In the genomic region with DNA sequence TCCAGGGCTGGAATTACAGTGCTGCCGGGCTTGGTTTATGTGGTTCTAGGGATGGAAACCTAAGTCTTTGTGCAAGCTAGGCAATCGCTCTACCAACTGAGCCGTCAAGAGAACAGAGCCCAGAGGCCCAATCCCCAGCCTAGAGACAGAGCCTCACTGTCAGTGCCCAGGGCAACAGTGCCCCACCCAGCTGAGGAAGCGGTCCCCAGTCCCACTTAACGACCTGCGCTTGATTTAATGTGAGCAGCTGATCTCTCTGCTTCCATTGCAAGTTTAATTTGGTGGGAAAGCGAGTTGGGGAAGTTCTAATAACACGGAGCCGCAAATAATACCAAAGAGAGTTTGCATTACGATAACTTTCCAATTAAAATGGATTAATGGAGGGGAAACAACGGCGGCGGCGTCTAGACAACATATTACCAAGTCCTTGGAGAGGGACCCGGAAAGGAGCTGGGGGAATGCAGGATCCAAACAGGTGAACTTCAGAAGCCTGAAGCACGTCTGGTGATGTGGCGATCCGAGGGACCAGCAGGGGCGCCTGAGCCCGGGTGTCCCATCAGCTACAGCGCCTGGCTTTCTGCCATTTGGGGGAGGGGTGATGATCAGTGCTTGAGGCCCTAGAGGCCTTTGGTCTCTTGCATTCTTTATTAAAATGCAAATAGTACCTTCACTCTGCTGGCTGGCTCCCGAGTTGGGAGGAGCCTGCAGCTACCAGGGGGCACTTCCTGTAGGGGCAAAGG, we compare ENCODE assay signal across 9 mouse cellular contexts. TPM values are rescaled to one million over a fixed set of nuclear protein-coding genes. Genes with fewer than 3 reads are reported as not detected.
A peak's percentile ranks its signal among the peaks of the same experiment; 100 is the strongest.
DNase-seq lines count a peak whose midpoint lies in the region; ATAC-seq and TF ChIP-seq lines count a peak whose summit lies in the region.
"Had no signal": no experiment of that assay in that cellular context is flagged by ENCODE, and none has a peak within 500 bp of the region (broad histone marks: within the 10 kb centered on the region; RNA-seq: fewer than 3 reads in every experiment).

No protein-coding gene starts in this region.

- no peak overlapping the region for H3K4me3 ChIP-seq in midbrain, embryonic 10.5 days
- no peak overlapping the region for H3K4me3 ChIP-seq in midbrain, embryonic 16.5 days (ENCODE audit: low read depth, low read length)
- H3K4me3 ChIP-seq in forebrain, embryonic 11.5 days (ENCODE audit: low read depth, low read length): no peak overlapping the region
- H3K4me3 ChIP-seq in kidney, embryonic 14.5 days (ENCODE audit: low read length): no peak overlapping the region
- no peak overlapping the region for H3K4me3 ChIP-seq in neural tube, embryonic 13.5 days
- H3K4me3 ChIP-seq in gastrocnemius, adult 2 months: no peak overlapping the region
- H3K4me3 ChIP-seq: liver, embryonic 13.5 days had no signal

- intact Hi-C loops in gastrocnemius, adult 2 months (cut with DNase I): no loop called here

- no peaks in the 10 kb centered on the region for H3K9me3 ChIP-seq in midbrain, embryonic 10.5 days (replicated peaks)
- H3K9me3 ChIP-seq in midbrain, embryonic 16.5 days (replicated peaks; ENCODE audit: control insufficient read depth, low read length, poor library complexity, severe bottlenecking): no peaks in the 10 kb centered on the region
- H3K9me3 ChIP-seq in forebrain, embryonic 11.5 days (ENCODE audit: control insufficient read depth, low read length): no peaks in the 10 kb centered on the region
- H3K9me3 ChIP-seq in kidney, embryonic 14.5 days (ENCODE audit: control insufficient read depth, low read length): no peaks in the 10 kb centered on the region
- H3K9me3 ChIP-seq in neural tube, embryonic 13.5 days: no peaks in the 10 kb centered on the region
- H3K9me3 ChIP-seq: liver, embryonic 13.5 days had no signal

- H3K4me2 ChIP-seq in midbrain, embryonic 16.5 days (ENCODE audit: low read length): no peak overlapping the region
- H3K4me2 ChIP-seq in forebrain, embryonic 11.5 days (ENCODE audit: low read depth, low read length, severe bottlenecking): peak overlapping the region; percentile 18; the same call in 1 of the 2 replicates
- H3K4me2 ChIP-seq in kidney, embryonic 14.5 days (replicated peaks; ENCODE audit: low read depth, low read length): no peak overlapping the region; the same call in 1 of the 2 replicates
- H3K4me2 ChIP-seq in neural tube, embryonic 13.5 days: peak overlapping the region; percentile 13; the same call in 1 of the 2 replicates
- H3K4me2 ChIP-seq: liver, embryonic 13.5 days had no signal

- no peak overlapping the region for H3K9ac ChIP-seq in midbrain, embryonic 16.5 days (ENCODE audit: low read depth, low read length)
- H3K9ac ChIP-seq in forebrain, embryonic 11.5 days (ENCODE audit: low read length): peak overlapping the region; percentile 14; the same call in 1 of the 2 replicates
- H3K9ac ChIP-seq in kidney, embryonic 14.5 days (ENCODE audit: low read depth, low read length): no peak overlapping the region
- H3K9ac ChIP-seq in neural tube, embryonic 13.5 days: no peak overlapping the region
- H3K9ac ChIP-seq: liver, embryonic 13.5 days had no signal

- no peaks in the 10 kb centered on the region for H3K36me3 ChIP-seq in midbrain, embryonic 10.5 days
- H3K36me3 ChIP-seq in midbrain, embryonic 16.5 days (ENCODE audit: control insufficient read depth, insufficient read depth, low read length): no peaks in the 10 kb centered on the region
- no peaks in the 10 kb centered on the region for H3K36me3 ChIP-seq in forebrain, embryonic 11.5 days (ENCODE audit: control insufficient read depth, insufficient read depth, low read length)
- H3K36me3 ChIP-seq in kidney, embryonic 14.5 days (ENCODE audit: control insufficient read depth, insufficient read depth, low read length): no peaks in the 10 kb centered on the region
- no peaks in the 10 kb centered on the region for H3K36me3 ChIP-seq in neural tube, embryonic 13.5 days
- H3K36me3 ChIP-seq: liver, embryonic 13.5 days had no signal

- DNase-seq in midbrain, embryonic 10.5 days (ENCODE audit: low spot score): peak; percentile 45
- peak; percentile 82 for DNase-seq in forebrain, embryonic 11.5 days (ENCODE audit: low spot score)
- DNase-seq in adrenal gland, postnatal 36 days: no peak
- no peak for DNase-seq in gastrocnemius, adult 2 months
- DNase-seq: liver, embryonic 13.5 days had no signal

- H3K4me1 ChIP-seq in midbrain, embryonic 10.5 days: peaks cover 56% of the 10 kb centered on the region
- peaks cover 29% of the 10 kb centered on the region for H3K4me1 ChIP-seq in midbrain, embryonic 16.5 days (ENCODE audit: control insufficient read depth, insufficient read depth, low read length)
- peaks cover 35% of the 10 kb centered on the region for H3K4me1 ChIP-seq in forebrain, embryonic 11.5 days (replicated peaks; ENCODE audit: control insufficient read depth, insufficient read depth, low read length)
- peaks cover 16% of the 10 kb centered on the region; the same call in 1 of the 2 replicates for H3K4me1 ChIP-seq in kidney, embryonic 14.5 days (ENCODE audit: control insufficient read depth, insufficient read depth, low read length)
- H3K4me1 ChIP-seq in neural tube, embryonic 13.5 days (replicated peaks): peaks cover 62% of the 10 kb centered on the region

- no peak for ATAC-seq in midbrain, embryonic 16.5 days
- no peak for ATAC-seq in forebrain, embryonic 11.5 days (replicated peaks; ENCODE audit: low FRiP score)
- ATAC-seq in kidney, embryonic 14.5 days (ENCODE audit: low FRiP score, low TSS enrichment): peak; percentile 42; the same call in 1 of the 2 replicates
- ATAC-seq in neural tube, embryonic 13.5 days (ENCODE audit: low read depth): peak; percentile 74
- ATAC-seq in erythroblast, adult 5-6 weeks (replicated peaks; ENCODE audit: low FRiP score, poor library complexity, severe bottlenecking): no peak

- TF ChIP-seq CTCF in gastrocnemius, adult 2 months (IDR thresholded peaks at IDR 0.05): no peak

- H3K27me3 ChIP-seq in midbrain, embryonic 10.5 days (ENCODE audit: low read depth, poor library complexity, severe bottlenecking): peaks cover 26% of the 10 kb centered on the region
- H3K27me3 ChIP-seq in midbrain, embryonic 16.5 days (ENCODE audit: control insufficient read depth, insufficient read depth, low read depth, low read length): no peaks in the 10 kb centered on the region
- no peaks in the 10 kb centered on the region; the same call in 1 of the 2 replicates for H3K27me3 ChIP-seq in forebrain, embryonic 11.5 days (ENCODE audit: control insufficient read depth, insufficient read depth, low read length)
- H3K27me3 ChIP-seq in kidney, embryonic 14.5 days (ENCODE audit: control insufficient read depth, insufficient read depth, low read length): no peaks in the 10 kb centered on the region
- H3K27me3 ChIP-seq in neural tube, embryonic 13.5 days: 0 out of 2 replicates have a peak, but pooled peaks cover 7% of the 10 kb centered on the region

- WGBS in midbrain, embryonic 10.5 days: 25% methylated on average over 22 of the region's 22 CpGs
- WGBS in midbrain, embryonic 16.5 days: 15% methylated on average over 22 of the region's 22 CpGs
- 15% methylated on average over 22 of the region's 22 CpGs for WGBS in forebrain, embryonic 11.5 days
- 12% methylated on average over 22 of the region's 22 CpGs for WGBS in kidney, embryonic 14.5 days
- WGBS in neural tube, embryonic 13.5 days: 11% methylated on average over 22 of the region's 22 CpGs

- peak overlapping the region; percentile 71 for H3K27ac ChIP-seq in midbrain, embryonic 10.5 days (replicated peaks)
- no peak overlapping the region for H3K27ac ChIP-seq in midbrain, embryonic 16.5 days (ENCODE audit: low read length)
- H3K27ac ChIP-seq in forebrain, embryonic 11.5 days (ENCODE audit: low read depth, low read length): peak overlapping the region; percentile 64; the same call in 1 of the 2 replicates
- no peak overlapping the region for H3K27ac ChIP-seq in kidney, embryonic 14.5 days (ENCODE audit: low read depth, low read length)
- peak overlapping the region; percentile 29 for H3K27ac ChIP-seq in neural tube, embryonic 13.5 days (replicated peaks)
- H3K27ac ChIP-seq in gastrocnemius, adult 2 months: no peak overlapping the region
- H3K27ac ChIP-seq: liver, embryonic 13.5 days had no signal

RNA-seq across cellular contexts. Expression of a gene that starts 36.8 kb away (rescaled TPM):
- polyA plus RNA-seq in midbrain, embryonic 10.5 days (2016; fragmentation: Nextera tagmentation; extraction: Ambion mirVana): 965 and 1,195 TPM in 2 replicates
- 818 and 819 TPM in 2 replicates for polyA plus RNA-seq in midbrain, embryonic 16.5 days (2015; fragmentation: Nextera tagmentation; extraction: Ambion mirVana)
- 1,000 and 1,067 TPM in 2 replicates for polyA plus RNA-seq in forebrain, embryonic 11.5 days (2014; fragmentation: Nextera tagmentation; extraction: Ambion mirVana)
- 1,603 and 2,211 TPM in 2 replicates for polyA plus RNA-seq in kidney, embryonic 14.5 days (2014; fragmentation: Nextera tagmentation; extraction: Ambion mirVana)
- polyA plus RNA-seq in neural tube, embryonic 13.5 days (2015; fragmentation: Nextera tagmentation; extraction: Ambion mirVana): 975 and 981 TPM in 2 replicates
- total RNA-seq in adrenal gland, postnatal 36 days (2021): 1,000 to 10,000 TPM; 2,143 to 2,265 TPM
- total RNA-seq in gastrocnemius, adult 2 months (2021): 1,000 to 10,000 TPM; 1,321 to 1,510 TPM
- total RNA-seq in erythroblast, adult 5-6 weeks (2015; ENCODE audit: low replicate concordance): 655 and 829 TPM in 2 replicates
- 835 and 981 TPM in 2 replicates for total RNA-seq in erythroblast, adult 5-6 weeks (2017; ENCODE audit: low replicate concordance)

Comparison
In these comparisons a context has a peak if more than half of its experiments do, and no peak if none do; other contexts are left out.
1. H3K27ac ChIP-seq: peak in midbrain, embryonic 10.5 days (single experiment), forebrain, embryonic 11.5 days (single experiment) and neural tube, embryonic 13.5 days (single experiment); none in midbrain, embryonic 16.5 days (single experiment), kidney, embryonic 14.5 days (single experiment) and gastrocnemius, adult 2 months (single experiment).
2. DNase-seq: peak in midbrain, embryonic 10.5 days (single experiment) and forebrain, embryonic 11.5 days (single experiment); none in adrenal gland, postnatal 36 days (0 of 2) and gastrocnemius, adult 2 months (single experiment).
3. ATAC-seq: peak in kidney, embryonic 14.5 days (single experiment) and neural tube, embryonic 13.5 days (single experiment); none in midbrain, embryonic 16.5 days (single experiment), forebrain, embryonic 11.5 days (single experiment) and erythroblast, adult 5-6 weeks (single experiment).
4. H3K4me2 ChIP-seq: peak in forebrain, embryonic 11.5 days (single experiment) and neural tube, embryonic 13.5 days (single experiment); none in midbrain, embryonic 16.5 days (single experiment) and kidney, embryonic 14.5 days (single experiment).